Mouse (Mus musculus): ENCODE data around the gene Acvrl1.
A peak's percentile ranks its signal among the peaks of the same experiment; 100 is the strongest.

Gene Acvrl1

GRCm38 (mm10) chr15:101171272-101171671 is 43.0 kb downstream of the Acvrl1 start:
- DNase-seq: no peak

GRCm38 (mm10) chr15:101172016-101172415 is 43.7 kb downstream of the Acvrl1 start:
- DNase-seq: no peak

- peak; percentile 92 to 94 for DNase-seq
Measured at GRCm38 (mm10) chr15:101173421-101174211, 45.3 kb downstream of the Acvrl1 start, which contains the start of gene Acvr1b. Acvr1b (plus strand) TSS chr15:101174067.

GRCm38 (mm10) chr15:101174294-101175130 is 46.2 kb downstream of the Acvrl1 start:
- peak; percentile 60 to 76 for DNase-seq

- DNase-seq: no peak
Measured at GRCm38 (mm10) chr15:101175131-101175460, 46.8 kb downstream of the Acvrl1 start.

GRCm38 (mm10) chr15:101175613-101176283 is 47.4 kb downstream of the Acvrl1 start:
- DNase-seq: peak; percentile 41 to 54

GRCm38 (mm10) chr15:101176284-101176680 is 48.0 kb downstream of the Acvrl1 start:
- no peak for DNase-seq

GRCm38 (mm10) chr15:101176795-101177691 is 48.7 kb downstream of the Acvrl1 start:
- no peak for DNase-seq

- no peak for DNase-seq
Measured at GRCm38 (mm10) chr15:101180363-101181105, 52.2 kb downstream of the Acvrl1 start.

GRCm38 (mm10) chr15:101181106-101181466 is 52.8 kb downstream of the Acvrl1 start:
- DNase-seq: no peak

GRCm38 (mm10) chr15:101181500-101181899 is 53.2 kb downstream of the Acvrl1 start:
- DNase-seq: no peak

GRCm38 (mm10) chr15:101182676-101183075 is 54.4 kb downstream of the Acvrl1 start:
- DNase-seq: no peak

GRCm38 (mm10) chr15:101184300-101184699 is 56.0 kb downstream of the Acvrl1 start:
- no peak for DNase-seq

GRCm38 (mm10) chr15:101185549-101185948 is 57.2 kb downstream of the Acvrl1 start:
- DNase-seq: no peak

- no peak for DNase-seq
Measured at GRCm38 (mm10) chr15:101187907-101188306, 59.6 kb downstream of the Acvrl1 start.

GRCm38 (mm10) chr15:101189981-101190761 is 61.8 kb downstream of the Acvrl1 start:
- no peak for DNase-seq

- no peak for DNase-seq
Measured at GRCm38 (mm10) chr15:101190762-101191150, 62.4 kb downstream of the Acvrl1 start.

GRCm38 (mm10) chr15:101191459-101192259 is 63.3 kb downstream of the Acvrl1 start:
- DNase-seq: no peak

GRCm38 (mm10) chr15:101192260-101192640 is 63.9 kb downstream of the Acvrl1 start:
- no peak for DNase-seq

GRCm38 (mm10) chr15:101192651-101193050 is 64.3 kb downstream of the Acvrl1 start:
- no peak for DNase-seq
